ENCODE assay signal across 21 mouse cellular contexts in the genomic region with DNA sequence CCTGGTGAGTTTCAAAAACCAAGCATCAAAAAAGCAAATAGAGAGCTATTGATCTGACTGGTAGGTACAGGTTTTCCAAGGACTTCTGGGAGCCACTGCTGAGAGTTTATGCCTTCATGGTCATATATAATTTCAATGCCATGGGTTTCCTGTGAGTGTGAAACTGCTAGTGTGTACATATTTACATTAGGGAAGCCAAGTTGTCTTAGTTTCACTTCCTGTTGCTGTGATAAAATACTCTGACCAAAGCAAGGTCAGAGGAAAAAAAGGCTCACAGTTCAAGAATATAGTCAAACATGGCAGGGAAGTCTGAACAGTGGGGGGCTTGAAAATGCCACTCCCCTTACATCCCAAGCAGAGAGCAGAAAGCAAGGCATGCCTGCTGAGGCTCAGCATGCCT. TPM values are rescaled to one million over a fixed set of nuclear protein-coding genes. Genes with fewer than 3 reads are reported as not detected.
DNase-seq lines count a peak whose midpoint lies in the region; ATAC-seq and TF ChIP-seq lines count a peak whose summit lies in the region.
"Had no signal": no experiment of that assay in that cellular context is flagged by ENCODE, and none has a peak within 500 bp of the region (broad histone marks: within the 10 kb centered on the region; RNA-seq: fewer than 3 reads in every experiment).

No protein-coding gene starts in this region.

- 0 out of 2 replicates have a peak overlapping the region, but pooled peaks have one; percentile 18 for H3K27ac ChIP-seq in kidney, embryonic 15.5 days
- H3K27ac ChIP-seq in kidney, embryonic 16.5 days (ENCODE audit: low read length) = no peak overlapping the region
- peak overlapping the region; percentile 67 for H3K27ac ChIP-seq in intestine, postnatal 0 days (ENCODE audit: low read depth, low read length)
- no peak overlapping the region for H3K27ac ChIP-seq in forebrain, embryonic 11.5 days (ENCODE audit: low read depth, low read length)
- H3K27ac ChIP-seq: embryonic facial prominence, embryonic 10.5 days; forebrain, embryonic 15.5 days; heart, embryonic 13.5 days; liver, embryonic 14.5 days; neural tube, embryonic 13.5 days had no signal

- no peaks in the 10 kb centered on the region for H3K9me3 ChIP-seq in kidney, embryonic 15.5 days (replicated peaks)
- H3K9me3 ChIP-seq in kidney, embryonic 16.5 days (ENCODE audit: low read length) = no peaks in the 10 kb centered on the region
- no peaks in the 10 kb centered on the region for H3K9me3 ChIP-seq in intestine, postnatal 0 days (ENCODE audit: control insufficient read depth)
- H3K9me3 ChIP-seq in forebrain, embryonic 11.5 days (ENCODE audit: control insufficient read depth, low read length) = no peaks in the 10 kb centered on the region
- H3K9me3 ChIP-seq: embryonic facial prominence, embryonic 10.5 days; forebrain, embryonic 15.5 days; heart, embryonic 13.5 days; neural tube, embryonic 13.5 days had no signal

- H3K4me3 ChIP-seq in kidney, embryonic 15.5 days (replicated peaks) = no peak overlapping the region
- no peak overlapping the region for H3K4me3 ChIP-seq in kidney, embryonic 16.5 days (ENCODE audit: low read length)
- no peak overlapping the region for H3K4me3 ChIP-seq in intestine, postnatal 0 days (ENCODE audit: low read depth, low read length)
- no peak overlapping the region for H3K4me3 ChIP-seq in forebrain, embryonic 11.5 days (ENCODE audit: low read depth, low read length)
- H3K4me3 ChIP-seq: embryonic facial prominence, embryonic 10.5 days; forebrain, embryonic 15.5 days; heart, embryonic 13.5 days; neural tube, embryonic 13.5 days had no signal

- no peak overlapping the region for H3K4me2 ChIP-seq in kidney, embryonic 15.5 days
- H3K4me2 ChIP-seq in kidney, embryonic 16.5 days (replicated peaks; ENCODE audit: low read depth, low read length) = no peak overlapping the region
- no peak overlapping the region; the same call in 1 of the 2 replicates for H3K4me2 ChIP-seq in intestine, postnatal 0 days (replicated peaks; ENCODE audit: low read depth)
- H3K4me2 ChIP-seq in forebrain, embryonic 11.5 days (ENCODE audit: low read depth, low read length, severe bottlenecking) = no peak overlapping the region
- H3K4me2 ChIP-seq: forebrain, embryonic 15.5 days; heart, embryonic 13.5 days; midbrain, embryonic 11.5 days; neural tube, embryonic 13.5 days had no signal

- no peaks in the 10 kb centered on the region for H3K27me3 ChIP-seq in kidney, embryonic 15.5 days
- H3K27me3 ChIP-seq in kidney, embryonic 16.5 days (ENCODE audit: insufficient read depth, low read length) = no peaks in the 10 kb centered on the region
- no peaks in the 10 kb centered on the region for H3K27me3 ChIP-seq in intestine, postnatal 0 days (replicated peaks; ENCODE audit: control insufficient read depth, insufficient read depth, low read length)
- H3K27me3 ChIP-seq in forebrain, embryonic 11.5 days (ENCODE audit: control insufficient read depth, insufficient read depth, low read length) = peaks cover 6% of the 10 kb centered on the region; the same call in 1 of the 2 replicates
- H3K27me3 ChIP-seq: forebrain, embryonic 15.5 days; heart, embryonic 13.5 days; neural tube, embryonic 13.5 days had no signal

- no peak for ATAC-seq in kidney, embryonic 15.5 days (replicated peaks; ENCODE audit: low FRiP score)
- no peak for ATAC-seq in kidney, embryonic 16.5 days (ENCODE audit: low FRiP score, low TSS enrichment)
- ATAC-seq in intestine, postnatal 0 days = peak; percentile 19; the same call in 1 of the 2 replicates
- peak; percentile 60 for ATAC-seq in monocyte, adult 5-6 weeks (replicated peaks; ENCODE audit: insufficient number of reproducible peaks, low FRiP score, low TSS enrichment, poor library complexity, severe bottlenecking)
- no peak for ATAC-seq in forebrain, embryonic 11.5 days (replicated peaks; ENCODE audit: low FRiP score)
- ATAC-seq: forebrain, embryonic 15.5 days; hindbrain, embryonic 16.5 days had no signal

- peak; percentile 5 to 15 for DNase-seq in B cell, adult 2 months
- no peak for DNase-seq in layer of hippocampus, postnatal 25 days (ENCODE audit: extremely low spot score in 1 of 2, low spot score in 1 of 2)
- no peak for DNase-seq in forebrain, embryonic 11.5 days (ENCODE audit: low spot score)
- DNase-seq in gastrocnemius, postnatal 25 days = no peak
- DNase-seq: cerebellum, adult 11 months; cerebellum, postnatal 25 days; heart, postnatal 36 days; kidney, adult 8-10 months; kidney, postnatal 4 days; layer of hippocampus, postnatal 36 days had no signal

- TF ChIP-seq CTCF in intestine, postnatal 0 days (IDR thresholded peaks at IDR 0.05; ENCODE audit: low read depth) = no peak

- H3K4me1 ChIP-seq in kidney, embryonic 15.5 days = peaks cover 17% of the 10 kb centered on the region
- peaks cover 13% of the 10 kb centered on the region; the same call in 1 of the 2 replicates for H3K4me1 ChIP-seq in kidney, embryonic 16.5 days (ENCODE audit: insufficient read depth, low read length)
- H3K4me1 ChIP-seq in intestine, postnatal 0 days (replicated peaks; ENCODE audit: control insufficient read depth, insufficient read depth, low read length) = 0 out of 2 replicates have a peak, but pooled peaks cover 5% of the 10 kb centered on the region
- peaks cover 10% of the 10 kb centered on the region; the same call in 1 of the 2 replicates for H3K4me1 ChIP-seq in forebrain, embryonic 11.5 days (replicated peaks; ENCODE audit: control insufficient read depth, insufficient read depth, low read length)

- H3K9ac ChIP-seq in kidney, embryonic 15.5 days = no peak overlapping the region
- no peak overlapping the region for H3K9ac ChIP-seq in kidney, embryonic 16.5 days (replicated peaks; ENCODE audit: low read length)
- H3K9ac ChIP-seq in intestine, postnatal 0 days (ENCODE audit: low read depth, low read length) = no peak overlapping the region
- H3K9ac ChIP-seq in forebrain, embryonic 11.5 days (ENCODE audit: low read length) = no peak overlapping the region
- H3K9ac ChIP-seq: forebrain, embryonic 15.5 days; heart, embryonic 13.5 days; liver, embryonic 14.5 days; neural tube, embryonic 13.5 days had no signal

- H3K36me3 ChIP-seq in kidney, embryonic 15.5 days = no peaks in the 10 kb centered on the region
- H3K36me3 ChIP-seq in kidney, embryonic 16.5 days (ENCODE audit: insufficient read depth, low read length) = no peaks in the 10 kb centered on the region
- no peaks in the 10 kb centered on the region for H3K36me3 ChIP-seq in intestine, postnatal 0 days (ENCODE audit: control insufficient read depth, insufficient read depth)
- H3K36me3 ChIP-seq in forebrain, embryonic 11.5 days (ENCODE audit: control insufficient read depth, insufficient read depth, low read length) = no peaks in the 10 kb centered on the region
- H3K36me3 ChIP-seq: embryonic facial prominence, embryonic 10.5 days; forebrain, embryonic 15.5 days; heart, embryonic 13.5 days; neural tube, embryonic 13.5 days had no signal

RNA-seq across cellular contexts. Expression of gene Cxadr, which starts 33.8 kb away (rescaled TPM):
- polyA plus RNA-seq in kidney, embryonic 15.5 days (2015; fragmentation: Nextera tagmentation; extraction: Ambion mirVana) = 32.0 and 37.6 TPM in 2 replicates
- 37.2 and 39.3 TPM in 2 replicates for polyA plus RNA-seq in kidney, embryonic 16.5 days (2015; fragmentation: Nextera tagmentation; extraction: Ambion mirVana)
- 55.9 and 56.0 TPM in 2 replicates for polyA plus RNA-seq in intestine, postnatal 0 days (2015; fragmentation: Nextera tagmentation; extraction: Ambion mirVana)
- total RNA-seq in monocyte, adult 5-6 weeks (2017) = under 0.01 to 0.85 TPM (median 0.19 TPM) in 3 replicates
- total RNA-seq in layer of hippocampus, postnatal 25 days (2021) = 10 to 100 TPM; 18.0 to 24.3 TPM
- 57.1 and 63.4 TPM in 2 replicates for polyA plus RNA-seq in forebrain, embryonic 11.5 days (2014; fragmentation: Nextera tagmentation; extraction: Ambion mirVana)
- 1 to 10 TPM in 1 of 2 experiments, under 1 TPM in 1; 0.56 to 1.1 TPM for total RNA-seq in gastrocnemius, postnatal 25 days (2021)

Comparison
In these comparisons a context has a peak if more than half of its experiments do, and no peak if none do; other contexts are left out.
1. H3K27ac ChIP-seq: peak in kidney, embryonic 15.5 days (single experiment) and intestine, postnatal 0 days (single experiment); none in kidney, embryonic 16.5 days (single experiment) and forebrain, embryonic 11.5 days (single experiment).
2. ATAC-seq: peak in intestine, postnatal 0 days (single experiment) and monocyte, adult 5-6 weeks (single experiment); none in kidney, embryonic 15.5 days (single experiment), kidney, embryonic 16.5 days (single experiment) and forebrain, embryonic 11.5 days (single experiment).
3. DNase-seq: peak in B cell, adult 2 months (2 of 2); none in layer of hippocampus, postnatal 25 days (0 of 2), forebrain, embryonic 11.5 days (single experiment) and gastrocnemius, postnatal 25 days (single experiment).